Mouse (Mus musculus): ENCODE results near the gene Usmg5.

DNA sequence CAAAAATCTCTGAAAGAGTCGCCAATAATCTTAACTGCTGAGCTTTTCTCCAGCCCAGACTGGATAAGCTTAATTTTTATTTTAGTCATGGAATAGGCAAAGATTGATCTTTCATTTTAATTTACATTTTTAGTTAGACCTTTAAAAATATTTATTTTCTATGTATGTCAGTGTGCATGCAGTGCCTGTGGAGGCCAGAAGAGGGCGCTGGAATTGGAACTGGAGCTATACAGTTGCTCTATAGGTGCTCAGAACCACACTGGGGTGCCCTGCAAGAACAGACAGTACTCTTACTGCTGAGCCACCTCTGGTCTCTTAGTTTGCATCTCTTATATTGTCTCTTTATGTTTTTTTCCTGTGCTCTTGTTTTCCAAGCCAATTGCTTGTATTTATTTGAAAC, 32.4 kb upstream of the Usmg5 start:
- TF ChIP-seq CTCF (conservative IDR thresholded peaks at IDR 0.05; ENCODE audit: low read length) (peak; percentile 93), NANOG (IDR thresholded peaks at IDR 0.05; ENCODE audit: borderline replicate concordance, low read length) (no peak), POU5F1 (IDR thresholded peaks at IDR 0.05; ENCODE audit: borderline replicate concordance, low read length) (no peak)
